Mouse (Mus musculus) heart, adult 11 months (tissue): ENCODE measurements around the gene Cyp2c54.
"Not testable (repeated sequence)": the region's sequence is repeated elsewhere in the genome, so short reads cannot be mapped to it uniquely, and the experiment has no call there.

ENCODE experiments used
- DNase-seq: peaks from one replicate; pipeline ENCODE4 v3.0.0; 2022

Gene Cyp2c54

DNA sequence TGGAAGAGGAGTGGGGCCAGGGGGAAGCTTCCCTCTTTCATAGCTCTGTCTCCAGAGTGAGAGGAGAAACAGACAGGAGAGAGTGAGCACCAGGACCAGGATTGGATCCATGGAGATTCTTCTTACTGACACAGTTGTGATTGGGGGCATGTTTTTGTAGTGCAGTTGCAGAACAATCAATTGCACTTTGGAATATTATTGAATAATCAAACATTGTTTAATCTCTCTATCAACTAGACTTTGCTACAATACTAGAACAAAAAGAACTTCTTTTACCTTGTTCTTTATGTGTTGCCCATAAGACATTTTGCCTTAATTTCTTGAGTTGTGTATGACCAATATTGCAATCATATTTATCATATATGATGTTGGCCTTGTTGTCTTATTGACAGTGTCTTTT, at the start of gene Cyp2c54:
TSS of gene Cyp2c54 (minus strand) at position 127 of the 400 bp plus-strand sequence.
- no peak for DNase-seq

DNA sequence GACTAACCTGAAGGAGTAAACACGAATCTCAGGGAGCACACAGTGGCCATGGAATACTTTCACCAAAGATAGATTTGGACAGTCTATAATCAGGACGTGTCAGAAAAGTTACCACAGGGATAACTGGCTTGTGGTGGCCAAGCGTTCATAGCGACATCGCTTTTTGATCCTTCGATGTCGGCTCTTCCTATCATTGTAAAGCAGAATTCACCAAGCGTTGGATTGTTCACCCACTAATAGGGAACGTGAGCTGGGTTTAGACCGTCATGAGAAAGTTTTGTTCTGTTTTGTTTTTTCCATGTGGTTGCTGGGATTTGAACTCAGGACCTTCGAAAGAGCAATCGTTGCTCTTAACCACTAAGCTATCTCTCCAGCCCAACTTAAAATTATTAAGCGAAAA, 46.0 kb upstream of the Cyp2c54 start:
- not testable (repeated sequence) for DNase-seq

DNA sequence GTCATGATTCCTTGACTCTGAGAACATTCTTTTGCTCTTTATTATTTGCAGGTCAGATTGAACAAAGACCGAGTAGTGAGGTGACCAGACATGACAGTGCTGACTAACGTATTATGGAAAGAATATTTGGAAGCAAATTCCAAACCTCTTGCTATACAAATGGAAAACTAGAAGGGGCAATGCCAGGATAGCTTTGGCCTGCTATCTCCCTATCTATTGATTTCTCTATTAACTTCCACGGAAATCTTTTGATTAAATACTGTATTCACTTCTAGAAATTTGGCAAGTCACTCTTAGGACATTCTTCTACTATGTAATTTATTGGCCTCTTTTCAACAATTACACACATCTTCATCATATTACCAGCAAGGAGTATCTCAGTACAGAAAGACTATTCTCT, 17.5 kb upstream of the Cyp2c54 start:
- no peak for DNase-seq

DNA sequence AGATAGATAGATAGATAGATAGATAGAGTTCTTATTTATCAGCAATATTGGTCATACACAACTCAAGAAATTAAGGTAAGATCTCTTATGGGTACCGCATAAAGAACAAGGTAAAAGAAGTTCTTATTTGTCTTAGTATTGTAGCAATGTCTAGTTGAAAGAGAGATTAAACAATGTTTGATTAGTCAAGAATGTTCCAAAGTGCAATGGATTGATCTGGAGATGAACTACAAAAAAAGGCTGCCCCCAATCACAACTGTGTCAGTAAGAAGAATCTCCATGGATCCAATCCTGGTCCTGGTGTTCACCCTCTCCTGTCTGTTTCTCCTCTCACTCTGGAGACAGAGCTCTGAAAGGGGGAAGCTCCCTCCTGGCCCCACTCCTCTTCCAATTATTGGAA, 15.8 kb upstream of the Cyp2c54 start, which contains the start of gene Cyp2c50:
TSS of gene Cyp2c50 (plus strand) at position 268 of the 400 bp plus-strand sequence.
- DNase-seq = not testable (repeated sequence)

DNA sequence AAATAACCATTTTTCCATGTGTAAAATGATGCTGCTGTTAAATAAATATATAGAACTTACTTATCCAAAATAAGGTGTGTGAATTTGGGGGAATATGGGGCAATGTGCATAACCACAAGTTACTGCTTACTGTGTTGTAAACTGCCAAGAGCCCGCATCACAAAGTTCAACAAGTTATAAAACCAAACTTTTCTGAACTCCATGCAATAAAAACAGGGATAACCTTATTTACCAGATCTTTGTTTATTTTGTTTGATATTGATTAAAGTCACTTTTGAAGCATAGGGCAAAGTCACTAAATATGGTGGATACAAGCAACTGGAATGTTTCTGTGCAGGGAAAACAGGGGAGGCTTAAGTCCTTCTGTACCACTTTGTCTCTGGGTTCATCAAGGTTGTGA, 14.8 kb upstream of the Cyp2c54 start:
- DNase-seq = no peak

DNA sequence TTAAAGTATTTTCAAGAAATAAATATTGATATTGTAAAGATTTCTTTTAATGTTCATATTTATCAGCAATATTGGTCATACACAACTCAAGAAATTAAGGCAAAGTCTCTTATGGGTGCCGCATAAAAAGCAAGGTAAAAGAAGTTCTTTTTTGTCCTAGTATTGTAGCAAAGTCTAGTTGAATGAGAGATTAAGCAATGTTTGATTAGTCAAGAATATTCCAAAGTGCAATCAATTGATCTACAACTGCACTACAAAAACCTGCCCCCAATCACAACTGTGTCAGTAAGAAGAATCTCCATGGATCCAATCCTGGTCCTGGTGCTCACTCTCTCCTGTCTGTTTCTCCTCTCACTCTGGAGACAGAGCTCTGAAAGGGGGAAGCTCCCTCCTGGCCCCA, 81.5 kb downstream of the Cyp2c54 start, which contains the start of gene Cyp2c37:
TSS of gene Cyp2c37 (plus strand) at position 285 of the 400 bp plus-strand sequence.
- not testable (repeated sequence) for DNase-seq

DNA sequence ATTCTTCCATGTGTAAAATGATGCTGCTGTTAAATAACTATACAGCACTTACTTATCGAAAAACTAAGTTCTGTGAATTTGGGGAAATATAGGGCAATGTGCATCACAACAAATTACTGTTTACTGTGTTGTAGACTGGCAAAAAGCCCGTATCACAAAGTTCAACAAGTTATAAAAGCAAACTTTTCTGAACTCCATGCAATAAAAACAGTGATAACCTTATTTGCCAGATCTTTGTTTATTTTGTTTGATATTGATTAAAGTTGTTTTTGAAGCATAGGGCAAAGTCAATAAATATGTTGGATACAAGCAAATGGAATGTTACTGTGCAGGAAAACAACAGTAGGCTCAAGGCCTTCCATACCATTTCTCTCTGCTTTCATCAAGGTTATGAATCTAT, 84.2 kb downstream of the Cyp2c54 start:
- DNase-seq = no peak
